Mouse (Mus musculus) cerebellum, adult 2 months (tissue): ENCODE data around the gene Top3a.

Experiments used
- CTCF ChIP-seq: fragments of 200-500 bp; IDR thresholded peaks from 2 replicates; pipeline ENCODE4 v1.5.1; 2011; ENCODE audit warnings: low read depth, mild to moderate bottlenecking, control low read depth, low read length, moderate library complexity, borderline replicate concordance; ENCODE audit not compliant: insufficient read depth
- POLR2A ChIP-seq: fragments of 200-500 bp; IDR thresholded peaks from 2 replicates; pipeline ENCODE4 v1.6.1; 2011; ENCODE audit warnings: low read length, control low read depth, borderline replicate concordance; ENCODE audit not compliant: insufficient read depth

GRCm38 (mm10) chr11:60730169-60730568 lies 47.0 kb downstream of the Top3a start:
- TF ChIP-seq CTCF (no peak), POLR2A (no peak)
